12 mouse cellular contexts compared by ENCODE assay signal in the genomic region with DNA sequence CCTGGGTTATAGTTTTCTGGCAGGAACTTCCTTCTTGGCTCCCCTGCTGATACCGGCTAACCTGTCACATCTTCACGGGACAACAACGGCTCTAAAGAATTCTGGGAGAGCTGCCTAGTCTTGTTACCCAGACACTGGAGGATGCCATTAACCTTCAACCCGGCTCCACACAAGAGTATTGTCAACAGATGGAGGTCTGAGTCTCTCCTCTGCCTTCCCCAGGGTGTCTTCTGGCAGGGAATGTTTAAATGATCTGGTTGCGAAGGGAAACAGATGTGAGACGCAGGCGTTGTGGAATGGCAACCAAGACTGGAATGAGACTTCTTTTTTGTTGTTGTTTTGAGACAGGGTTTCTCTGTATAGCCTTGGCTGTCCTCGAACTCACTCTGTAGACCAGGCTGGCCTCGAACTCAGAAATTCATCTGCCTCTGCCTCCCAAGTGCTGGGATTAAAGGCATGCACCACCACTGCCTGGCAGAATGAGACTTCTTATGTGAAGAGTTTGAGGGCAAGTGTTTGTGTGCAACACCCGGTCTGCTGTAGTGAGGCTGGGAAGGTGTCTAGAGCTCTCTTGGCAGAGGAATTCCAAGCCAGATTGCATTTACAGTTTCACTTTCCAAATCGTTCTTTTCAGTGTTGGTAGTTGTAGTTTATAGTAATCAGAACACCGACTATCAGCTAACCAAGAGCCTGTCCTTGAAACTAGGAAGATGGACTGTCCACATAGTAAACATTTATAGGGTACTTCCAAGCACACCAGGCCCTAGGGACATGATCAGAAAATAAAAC.
DNase-seq lines count a peak whose midpoint lies in the region; ATAC-seq lines count a peak whose summit lies in the region.
"Had no signal": no experiment of that assay in that cellular context is flagged by ENCODE, and none has a peak within 500 bp of the region (broad histone marks: within the 10 kb centered on the region; RNA-seq: fewer than 3 reads in every experiment).

No protein-coding gene starts in this region.

- H3K4me3 ChIP-seq in hindbrain, embryonic 10.5 days = no peak overlapping the region
- H3K4me3 ChIP-seq in hindbrain, embryonic 12.5 days = no peak overlapping the region
- H3K4me3 ChIP-seq in embryonic facial prominence, embryonic 10.5 days = no peak overlapping the region
- no peak overlapping the region for H3K4me3 ChIP-seq in neural tube, embryonic 11.5 days (ENCODE audit: low read depth, low read length)
- H3K4me3 ChIP-seq: layer of hippocampus, adult 2 months had no signal

- no peaks in the 10 kb centered on the region for H3K9me3 ChIP-seq in hindbrain, embryonic 10.5 days
- H3K9me3 ChIP-seq in hindbrain, embryonic 12.5 days (replicated peaks) = no peaks in the 10 kb centered on the region
- no peaks in the 10 kb centered on the region for H3K9me3 ChIP-seq in embryonic facial prominence, embryonic 10.5 days
- no peaks in the 10 kb centered on the region for H3K9me3 ChIP-seq in neural tube, embryonic 11.5 days (ENCODE audit: control insufficient read depth, low read length)

- no peak overlapping the region for H3K9ac ChIP-seq in hindbrain, embryonic 12.5 days
- no peak overlapping the region for H3K9ac ChIP-seq in neural tube, embryonic 11.5 days (ENCODE audit: low read length)

- peak; percentile 49 for DNase-seq in hindbrain, embryonic 10.5 days (ENCODE audit: low spot score)
- DNase-seq in embryonic facial prominence, embryonic 10.5 days (ENCODE audit: low spot score) = peak; percentile 52
- peak; percentile 34 to 43 for DNase-seq in heart, postnatal 14 days
- DNase-seq in neural tube, embryonic 11.5 days (ENCODE audit: low spot score) = no peak
- DNase-seq in kidney, postnatal 10 days = no peak
- DNase-seq in frontal cortex, postnatal 25 days (ENCODE audit: low spot score in 2 of 2) = no peak
- DNase-seq: cerebellum, adult 11-12 months had no signal

- H3K27me3 ChIP-seq in hindbrain, embryonic 10.5 days (ENCODE audit: insufficient read depth, poor library complexity, severe bottlenecking) = no peaks in the 10 kb centered on the region
- peaks cover 4% of the 10 kb centered on the region; the same call in 1 of the 2 replicates for H3K27me3 ChIP-seq in hindbrain, embryonic 12.5 days
- H3K27me3 ChIP-seq in embryonic facial prominence, embryonic 10.5 days (replicated peaks; ENCODE audit: low read depth, poor library complexity, severe bottlenecking) = no peaks in the 10 kb centered on the region
- no peaks in the 10 kb centered on the region for H3K27me3 ChIP-seq in neural tube, embryonic 11.5 days (ENCODE audit: control insufficient read depth, insufficient read depth, low read length)
- H3K27me3 ChIP-seq: CH12.LX had no signal

- no peaks in the 10 kb centered on the region for H3K36me3 ChIP-seq in hindbrain, embryonic 10.5 days
- H3K36me3 ChIP-seq in hindbrain, embryonic 12.5 days = no peaks in the 10 kb centered on the region
- no peaks in the 10 kb centered on the region for H3K36me3 ChIP-seq in embryonic facial prominence, embryonic 10.5 days (replicated peaks)
- no peaks in the 10 kb centered on the region for H3K36me3 ChIP-seq in neural tube, embryonic 11.5 days (ENCODE audit: control insufficient read depth, insufficient read depth, low read length)

- peaks cover 29% of the 10 kb centered on the region for H3K4me1 ChIP-seq in hindbrain, embryonic 10.5 days (replicated peaks)
- H3K4me1 ChIP-seq in hindbrain, embryonic 12.5 days = peaks cover 18% of the 10 kb centered on the region
- peaks cover 41% of the 10 kb centered on the region for H3K4me1 ChIP-seq in embryonic facial prominence, embryonic 10.5 days
- H3K4me1 ChIP-seq in neural tube, embryonic 11.5 days (ENCODE audit: control insufficient read depth, insufficient read depth, low read length) = peaks cover 3% of the 10 kb centered on the region; the same call in 1 of the 2 replicates

- no peak for ATAC-seq in hindbrain, embryonic 12.5 days (ENCODE audit: low FRiP score)
- no peak for ATAC-seq in neural tube, embryonic 11.5 days (ENCODE audit: insufficient read depth, low FRiP score, low TSS enrichment)
- no peak for ATAC-seq in monocyte, adult 5-6 weeks (replicated peaks; ENCODE audit: insufficient number of reproducible peaks, low FRiP score, low TSS enrichment, poor library complexity, severe bottlenecking)

- no peak overlapping the region for H3K27ac ChIP-seq in hindbrain, embryonic 10.5 days
- no peak overlapping the region for H3K27ac ChIP-seq in hindbrain, embryonic 12.5 days
- peak overlapping the region; percentile 42; the same call in 1 of the 2 replicates for H3K27ac ChIP-seq in embryonic facial prominence, embryonic 10.5 days (replicated peaks)
- H3K27ac ChIP-seq in neural tube, embryonic 11.5 days (ENCODE audit: low read depth, low read length) = 0 out of 2 replicates have a peak overlapping the region, but pooled peaks have one; percentile 44
- H3K27ac ChIP-seq: layer of hippocampus, adult 2 months had no signal

- WGBS in hindbrain, embryonic 10.5 days = 65% methylated on average over 12 of the region's 12 CpGs
- WGBS in hindbrain, embryonic 12.5 days = 70% methylated on average over 12 of the region's 12 CpGs
- WGBS in embryonic facial prominence, embryonic 10.5 days = 55% methylated on average over 12 of the region's 12 CpGs
- 56% methylated on average over 12 of the region's 12 CpGs for WGBS in neural tube, embryonic 11.5 days

- intact Hi-C loops in heart, postnatal 14 days (cut with DNase I) = no loop called here

- H3K4me2 ChIP-seq in hindbrain, embryonic 12.5 days (replicated peaks) = no peak overlapping the region
- no peak overlapping the region for H3K4me2 ChIP-seq in neural tube, embryonic 11.5 days (ENCODE audit: low read depth)
- H3K4me2 ChIP-seq: liver, embryonic 11.5 days had no signal

Comparison
In these comparisons a context has a peak if more than half of its experiments do, and no peak if none do; other contexts are left out.
1. DNase-seq: peak in hindbrain, embryonic 10.5 days (single experiment), embryonic facial prominence, embryonic 10.5 days (single experiment) and heart, postnatal 14 days (2 of 2); none in neural tube, embryonic 11.5 days (single experiment), kidney, postnatal 10 days (single experiment) and frontal cortex, postnatal 25 days (0 of 2).
2. H3K27ac ChIP-seq: peak in embryonic facial prominence, embryonic 10.5 days (single experiment) and neural tube, embryonic 11.5 days (single experiment); none in hindbrain, embryonic 10.5 days (single experiment) and hindbrain, embryonic 12.5 days (single experiment).